Mouse (Mus musculus) hindbrain, embryonic 14.5 days (tissue): ENCODE measurements at regions not wholly inside any gene's neighbourhood (a gene's known extent, or its start where the extent isn't known, plus 50 kb on each side); places are given as distances from the start of the nearest gene placed in this dataset.

Experiments
- ATAC-seq: fragments of 200-750 bp; cut with Nextera tagmentation; 2 replicates; pipeline ENCODE4 v1.8.0; 2017; ENCODE audit warnings: moderate number of reproducible peaks, mild to moderate bottlenecking, moderate TSS enrichment, moderate library complexity; ENCODE audit not compliant: low FRiP score
- DNase-seq: peaks from one replicate; pipeline ENCODE4 v3.0.0-alpha.2; 2015; ENCODE audit warnings: low spot score
- H3K27ac ChIP-seq: fragments of 300-500 bp; sonication (generic); 2 replicates; pipeline ENCODE4 v1.5.1; 2014; ENCODE audit warnings: mild to moderate bottlenecking, moderate library complexity
- H3K27me3 ChIP-seq: fragments of 300-500 bp; sonication (generic); 2 replicates; pipeline ENCODE4 v1.6.1; 2014; ENCODE audit warnings: mild to moderate bottlenecking, low read length, mixed read lengths; ENCODE audit not compliant: control insufficient read depth, insufficient read depth
- H3K36me3 ChIP-seq: fragments of 300-500 bp; sonication (generic); replicated peaks from 2 replicates; pipeline ENCODE4 v1.6.1; 2014; ENCODE audit not compliant: control insufficient read depth, insufficient read depth
- H3K4me1 ChIP-seq: fragments of 300-500 bp; sonication (generic); replicated peaks from 2 replicates; pipeline ENCODE4 v1.6.1; 2014; ENCODE audit warnings: antibody characterized with exemption, low read length, mixed read lengths; ENCODE audit not compliant: control insufficient read depth, insufficient read depth
- H3K4me2 ChIP-seq: fragments of 300-500 bp; sonication (generic); replicated peaks from 2 replicates; pipeline ENCODE4 v1.6.1; 2014; ENCODE audit warnings: mild to moderate bottlenecking, moderate library complexity
- H3K4me3 ChIP-seq: fragments of 300-500 bp; sonication (generic); replicated peaks from 2 replicates; pipeline ENCODE4 v1.5.1; 2014; ENCODE audit warnings: mild to moderate bottlenecking, low read length
- H3K9ac ChIP-seq: fragments of 300-500 bp; sonication (generic); 2 replicates; pipeline ENCODE4 v1.6.1; 2014
- H3K9me3 ChIP-seq: fragments of 300-500 bp; sonication (generic); 2 replicates; pipeline ENCODE4 v1.6.1; 2016; ENCODE audit warnings: low read length; ENCODE audit not compliant: control insufficient read depth
- WGBS: fragments of 180-500 bp; shearing (Covaris S2); extraction: QIAGEN DNeasy Blood & Tissue Kit; methylation state at CpG from one replicate; pipeline ENCODE4 v1.1.7; 2014; 5-methylcytosine and 5-hydroxymethylcytosine counted together

DNA sequence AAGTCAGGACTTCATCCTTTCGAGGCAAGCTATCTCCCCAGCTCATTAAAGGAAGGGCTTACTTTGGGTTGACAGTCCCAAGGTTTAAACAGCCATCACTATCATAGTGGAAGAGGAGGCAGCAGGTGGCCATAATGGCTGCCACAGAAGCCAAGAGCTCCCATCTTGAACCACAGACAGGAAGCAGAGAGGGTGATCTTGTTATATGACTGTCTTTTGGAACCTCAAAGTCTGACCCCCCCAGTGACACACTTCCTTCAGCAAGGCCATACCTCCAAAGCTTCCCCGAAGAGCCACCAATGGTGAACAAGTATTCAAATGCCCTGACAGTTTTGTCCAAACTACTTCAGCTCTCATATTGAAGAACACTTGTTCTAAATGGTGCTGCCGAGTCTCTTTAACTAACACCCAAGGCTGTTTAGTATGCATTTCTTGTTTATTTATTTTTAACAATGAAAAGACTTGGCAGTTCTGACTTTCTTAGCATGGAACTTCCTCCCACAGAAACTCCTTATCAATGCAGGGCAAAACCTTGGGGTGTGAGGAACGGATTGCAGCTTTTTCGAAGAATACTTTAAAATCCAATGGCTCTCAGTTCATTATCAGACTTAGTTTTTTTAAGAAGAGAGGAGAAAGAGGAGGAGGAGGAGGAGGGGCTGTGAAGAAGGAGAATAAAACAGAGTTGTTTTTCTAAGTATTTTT is 79.8 kb upstream of the Tnik start:
- 82% methylated on average over 5 of the region's 5 CpGs for WGBS
- Histone ChIP-seq H3K36me3 (no peaks in the 10 kb centered on the region), H3K4me2 (no peak overlapping the region), H3K27ac (no peak overlapping the region), H3K27me3 (0 out of 2 replicates have a peak, but pooled peaks cover 4% of the 10 kb centered on the region), H3K9ac (no peak overlapping the region), H3K4me1 (no peaks in the 10 kb centered on the region), H3K9me3 (no peaks in the 10 kb centered on the region), H3K4me3 (no peak overlapping the region)
- no peak for DNase-seq
- no peak for ATAC-seq

DNA sequence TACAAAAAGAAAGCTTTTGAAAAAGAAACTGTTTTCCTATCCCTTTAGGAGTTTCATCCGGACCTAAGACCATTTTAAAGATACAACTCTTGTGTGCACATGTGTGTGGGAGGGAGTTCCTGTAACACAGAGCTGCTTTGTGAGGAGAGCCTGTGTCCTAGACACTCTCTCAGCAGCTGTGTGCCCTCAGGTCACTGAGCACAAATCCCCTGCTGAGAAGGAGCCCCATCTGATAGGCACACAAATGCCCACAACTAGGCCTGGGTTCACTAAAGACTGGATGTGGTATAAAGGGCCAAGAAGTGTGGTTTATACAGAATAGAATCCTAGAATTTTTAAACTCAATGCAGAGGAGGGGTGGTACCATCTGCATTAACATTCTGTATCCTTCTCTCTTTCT is 77.5 kb upstream of the Tnik start:
- DNase-seq: no peak
- H3K9me3 ChIP-seq: no peaks in the 10 kb centered on the region
- ATAC-seq: no peak
- no peaks in the 10 kb centered on the region for H3K36me3 ChIP-seq
- H3K27ac ChIP-seq: no peak overlapping the region
- H3K4me2 ChIP-seq: no peak overlapping the region
- no peak overlapping the region for H3K4me3 ChIP-seq
- no peak overlapping the region for H3K9ac ChIP-seq
- 48% methylated on average over 1 of the region's 1 CpGs for WGBS
- H3K27me3 ChIP-seq: no peaks in the 10 kb centered on the region
- H3K4me1 ChIP-seq: no peaks in the 10 kb centered on the region

DNA sequence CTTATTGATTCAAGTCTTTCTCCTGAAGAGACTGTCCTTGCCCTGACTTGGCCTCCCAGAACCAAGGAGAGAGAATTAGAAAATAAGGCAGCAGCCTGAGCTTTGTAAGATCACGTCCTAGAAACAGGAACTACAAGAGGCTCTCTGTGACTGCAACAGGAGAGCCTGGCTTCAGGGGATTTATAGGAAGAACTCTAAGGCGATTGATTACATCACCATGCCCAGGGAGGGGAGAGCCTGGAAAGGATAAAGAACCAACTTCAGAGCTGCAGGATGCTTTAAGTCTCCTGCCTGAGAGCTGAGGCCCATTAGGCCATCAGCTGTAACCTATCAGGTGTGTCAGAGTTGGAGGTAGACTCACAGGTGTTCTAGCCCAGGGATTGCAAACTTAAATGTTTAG is 77.1 kb upstream of the Tnik start:
- Histone ChIP-seq H3K4me1 (no peaks in the 10 kb centered on the region), H3K27me3 (no peaks in the 10 kb centered on the region), H3K9me3 (no peaks in the 10 kb centered on the region), H3K9ac (no peak overlapping the region), H3K27ac (no peak overlapping the region), H3K4me3 (no peak overlapping the region), H3K4me2 (no peak overlapping the region), H3K36me3 (no peaks in the 10 kb centered on the region)
- DNase-seq (no peak), ATAC-seq (no peak)
- 40% methylated on average over 2 of the region's 2 CpGs for whole genome bisulfite sequencing

DNA sequence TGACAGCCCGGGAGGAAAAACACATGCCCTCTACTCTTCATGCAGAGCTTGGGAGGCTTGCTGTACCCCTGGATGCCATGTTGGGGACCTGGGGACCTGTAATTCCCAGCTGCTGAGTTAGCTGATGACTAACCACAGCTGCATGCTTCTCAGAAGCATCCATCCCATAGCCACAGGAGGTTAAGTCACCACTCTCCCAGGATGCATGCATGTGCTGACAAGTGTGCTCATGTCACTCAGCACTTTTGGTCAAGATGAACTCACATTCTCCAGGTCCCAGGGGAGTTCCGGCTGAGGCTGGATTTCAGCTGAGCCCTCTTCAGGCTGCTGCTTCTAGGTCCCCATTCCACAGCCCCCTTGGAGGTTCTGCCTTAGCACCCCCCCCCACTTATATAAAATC is 73.6 kb upstream of the Tnik start:
- ATAC-seq: no peak
- Histone ChIP-seq H3K27me3 (no peaks in the 10 kb centered on the region), H3K4me3 (no peak overlapping the region), H3K4me1 (no peaks in the 10 kb centered on the region), H3K27ac (no peak overlapping the region), H3K9me3 (no peaks in the 10 kb centered on the region), H3K4me2 (no peak overlapping the region), H3K36me3 (no peaks in the 10 kb centered on the region), H3K9ac (no peak overlapping the region)
- 91% methylated on average over 2 of the region's 2 CpGs for WGBS
- DNase-seq: no peak

DNA sequence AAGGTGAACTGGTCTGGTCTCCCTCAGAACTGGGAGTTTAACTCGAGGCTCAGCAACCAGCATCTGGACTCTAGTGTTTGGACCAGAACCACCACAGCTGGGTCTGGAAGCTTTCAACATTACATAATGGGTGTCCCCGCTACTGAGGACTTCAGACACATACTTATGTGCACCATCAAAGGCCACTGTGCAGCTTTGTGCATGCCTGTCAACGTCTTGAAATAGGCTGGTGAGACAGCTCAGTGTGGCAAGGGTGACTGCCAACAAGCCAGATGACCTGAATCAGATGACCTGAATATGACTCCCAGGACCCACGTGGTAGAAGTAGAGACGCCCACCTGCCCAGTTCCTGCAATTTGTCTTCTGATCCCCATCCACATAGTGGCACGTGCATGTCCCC is 72.8 kb upstream of the Tnik start:
- no peaks in the 10 kb centered on the region for H3K4me1 ChIP-seq
- no peak overlapping the region for H3K4me2 ChIP-seq
- no peak overlapping the region for H3K9ac ChIP-seq
- H3K9me3 ChIP-seq: no peaks in the 10 kb centered on the region
- H3K27ac ChIP-seq: no peak overlapping the region
- 85% methylated on average over 6 of the region's 6 CpGs for WGBS
- no peak overlapping the region for H3K4me3 ChIP-seq
- H3K27me3 ChIP-seq: no peaks in the 10 kb centered on the region
- no peaks in the 10 kb centered on the region for H3K36me3 ChIP-seq
- DNase-seq (no peak), ATAC-seq (no peak)

DNA sequence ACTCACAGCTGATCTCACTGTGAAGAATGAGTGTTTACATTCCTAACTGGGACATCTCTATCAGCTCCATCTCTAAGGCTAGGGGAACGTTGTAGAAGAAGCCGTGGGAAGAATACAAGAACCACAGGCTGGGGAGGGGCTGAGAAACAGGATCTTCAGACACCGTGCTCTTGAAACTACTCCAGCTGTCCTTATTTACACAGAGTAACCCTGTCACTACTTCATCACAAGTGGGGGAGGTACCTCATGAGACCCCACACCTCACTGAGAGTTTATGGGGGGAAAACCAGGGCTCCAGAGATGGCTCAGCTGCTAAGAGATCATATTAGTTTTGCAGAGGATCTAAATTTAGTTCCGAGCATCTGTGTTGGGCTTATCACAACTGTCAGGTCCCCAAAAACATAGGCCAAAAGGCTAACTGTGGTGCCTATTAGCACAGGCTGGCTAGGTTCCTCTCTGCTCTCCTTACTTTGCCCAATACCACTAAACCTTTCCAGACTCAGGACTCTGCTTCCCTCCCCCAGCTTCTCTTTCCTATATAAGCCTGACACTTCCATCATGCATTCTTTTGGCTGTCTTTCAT is 68.5 kb upstream of the Tnik start:
- Histone ChIP-seq H3K9ac (no peak overlapping the region), H3K4me3 (no peak overlapping the region), H3K27ac (no peak overlapping the region), H3K27me3 (no peaks in the 10 kb centered on the region), H3K4me2 (no peak overlapping the region), H3K4me1 (no peaks in the 10 kb centered on the region), H3K9me3 (no peaks in the 10 kb centered on the region), H3K36me3 (no peaks in the 10 kb centered on the region)
- no peak for DNase-seq
- ATAC-seq: no peak
- 72% methylated on average over 4 of the region's 4 CpGs for WGBS

DNA sequence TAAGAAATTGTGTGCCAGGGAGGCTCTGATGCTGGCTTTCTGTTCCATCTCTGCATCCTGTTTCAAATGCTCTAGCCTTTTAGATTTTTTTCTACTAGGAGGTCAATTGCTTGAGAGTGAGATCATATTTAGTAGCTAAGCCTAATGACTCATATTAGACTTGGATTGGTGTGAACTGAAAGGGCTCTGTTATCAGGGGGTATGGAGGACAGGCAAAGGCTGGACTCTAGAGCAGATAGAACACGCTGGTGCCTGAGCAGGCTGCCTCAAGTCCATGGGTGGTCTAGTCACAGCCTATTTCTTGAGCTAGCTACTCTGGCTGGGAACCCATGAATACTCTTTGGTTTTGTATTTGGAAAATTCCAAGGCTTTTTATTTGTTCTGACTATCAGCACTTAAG is 66.2 kb upstream of the Tnik start:
- Histone ChIP-seq H3K27ac (no peak overlapping the region), H3K27me3 (no peaks in the 10 kb centered on the region), H3K36me3 (no peaks in the 10 kb centered on the region), H3K9ac (no peak overlapping the region), H3K4me1 (no peaks in the 10 kb centered on the region), H3K9me3 (no peaks in the 10 kb centered on the region), H3K4me3 (no peak overlapping the region), H3K4me2 (no peak overlapping the region)
- no peak for DNase-seq
- WGBS: 93% methylated on average over 1 of the region's 1 CpGs
- ATAC-seq: no peak

DNA sequence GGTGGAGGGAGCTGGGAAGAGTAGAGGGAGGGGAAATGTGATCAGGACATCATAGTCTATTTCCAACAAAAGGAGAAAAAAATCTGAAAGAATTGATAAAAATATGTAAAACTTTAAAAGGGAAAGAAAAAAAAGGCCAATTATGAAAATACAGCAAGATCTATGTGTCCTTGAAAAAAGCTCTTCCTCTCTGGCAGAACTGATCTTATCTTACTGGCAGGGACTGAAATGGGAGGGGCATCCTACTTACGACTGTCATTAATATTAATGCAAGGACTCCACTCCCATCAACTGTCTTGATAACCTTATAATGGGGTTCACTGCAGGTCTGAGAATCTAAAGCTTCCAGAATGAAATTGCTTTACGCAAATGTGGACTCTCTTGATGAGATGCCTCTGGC is 53.7 kb upstream of the Tnik start:
- no peaks in the 10 kb centered on the region for H3K4me1 ChIP-seq
- H3K4me2 ChIP-seq: no peak overlapping the region
- H3K27me3 ChIP-seq: no peaks in the 10 kb centered on the region
- H3K4me3 ChIP-seq: no peak overlapping the region
- DNase-seq: no peak
- peak; percentile 48; the same call in 1 of the 2 replicates for ATAC-seq
- H3K9ac ChIP-seq: no peak overlapping the region
- H3K9me3 ChIP-seq: no peaks in the 10 kb centered on the region
- H3K36me3 ChIP-seq: no peaks in the 10 kb centered on the region
- WGBS: 52% methylated on average over 2 of the region's 2 CpGs
- no peak overlapping the region for H3K27ac ChIP-seq

DNA sequence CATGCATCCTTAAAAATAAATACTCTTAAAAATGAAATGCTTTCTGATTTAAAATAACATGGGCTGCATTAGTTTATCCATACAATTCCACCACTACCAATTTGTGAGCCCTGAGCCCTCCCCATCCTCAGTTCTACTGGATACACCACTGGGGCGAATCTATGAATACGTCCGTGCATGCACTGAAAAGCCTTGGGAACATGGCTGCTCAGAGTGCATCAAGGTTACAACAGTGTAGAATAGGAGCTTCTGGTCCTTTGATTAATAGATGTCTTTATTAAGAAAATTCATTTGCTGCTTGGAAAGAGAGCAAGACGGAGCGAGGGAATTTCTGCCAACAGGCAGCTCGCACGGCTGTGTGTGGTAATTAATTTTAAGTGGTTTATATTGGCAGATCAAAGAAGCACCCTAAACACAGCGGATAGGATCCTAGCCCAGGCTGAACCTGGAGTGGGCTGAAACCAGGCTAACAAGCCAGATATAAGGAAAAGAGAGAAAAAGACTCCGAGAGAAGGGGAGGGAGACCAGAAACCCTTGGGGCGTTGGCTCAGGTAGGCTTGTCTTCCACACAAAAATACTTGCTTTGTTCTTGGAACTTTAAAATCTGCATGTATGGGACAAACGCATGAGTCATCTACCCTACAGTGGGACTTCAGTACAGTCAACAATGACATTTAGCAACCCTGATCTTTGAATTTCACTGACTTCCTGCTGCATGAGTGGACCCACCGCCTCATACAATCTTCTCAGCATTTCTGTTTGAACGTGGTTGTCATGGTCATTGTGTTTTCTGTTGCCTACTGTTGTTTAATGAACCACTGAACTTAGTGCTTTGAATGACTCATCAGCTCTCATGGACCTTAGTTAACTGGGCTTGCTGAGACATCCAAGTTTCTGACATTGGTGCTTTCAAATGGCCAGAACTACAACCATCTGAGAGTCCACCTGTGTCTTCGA is 51.9 kb upstream of the Tnik start:
- Histone ChIP-seq H3K9me3 (no peaks in the 10 kb centered on the region), H3K9ac (no peak overlapping the region), H3K36me3 (no peaks in the 10 kb centered on the region), H3K27ac (no peak overlapping the region), H3K27me3 (no peaks in the 10 kb centered on the region), H3K4me3 (no peak overlapping the region), H3K4me1 (no peaks in the 10 kb centered on the region), H3K4me2 (no peak overlapping the region)
- ATAC-seq: no peak
- DNase-seq: no peak
- 70% methylated on average over 14 of the region's 14 CpGs for WGBS
